Mouse (Mus musculus): Measurements from ENCODE around the gene Dao.

Dao gene

DNA sequence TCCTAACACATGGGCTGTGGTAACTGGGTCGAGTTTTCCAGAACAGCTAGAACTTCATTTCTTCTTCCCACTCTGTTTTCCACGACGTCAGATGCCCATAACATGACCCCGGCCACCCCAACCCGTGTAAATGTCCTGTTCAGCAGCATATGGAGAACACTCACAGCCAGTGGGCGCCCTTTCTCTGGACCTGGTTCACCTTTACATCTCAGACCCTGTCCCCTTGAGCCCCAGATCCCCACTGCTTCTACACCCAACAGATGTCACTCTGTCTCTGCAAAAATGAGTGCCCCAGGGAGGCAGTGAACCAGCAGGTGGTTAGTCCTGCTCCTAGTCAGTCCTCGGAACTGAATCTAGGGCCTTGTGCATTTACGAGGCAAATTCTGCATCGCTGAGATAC lies 64.5 kb downstream of the Dao start:
- DNase-seq (ENCODE audit: extremely low spot score, low spot score) = no peak

DNA sequence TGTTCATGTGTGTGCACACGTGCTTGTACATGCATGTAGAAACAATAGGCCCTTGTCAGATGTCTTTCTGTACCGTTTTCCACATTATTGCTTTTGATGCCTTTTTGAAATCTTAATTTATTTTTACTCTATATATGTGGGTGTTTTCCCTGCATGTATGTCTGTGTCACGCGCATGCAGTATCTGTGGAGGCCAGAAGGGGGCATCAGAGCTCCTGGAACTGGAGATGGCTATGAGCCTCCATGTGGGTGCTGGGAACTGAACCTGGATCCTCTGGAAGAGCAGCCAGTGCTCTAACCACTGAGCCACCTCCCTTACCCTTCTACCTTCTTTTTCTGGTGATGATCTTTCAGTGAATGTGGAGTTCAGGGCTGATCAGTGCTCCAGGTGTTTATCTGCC lies 67.4 kb downstream of the Dao start:
- DNase-seq (ENCODE audit: extremely low spot score, low spot score) = no peak

DNA sequence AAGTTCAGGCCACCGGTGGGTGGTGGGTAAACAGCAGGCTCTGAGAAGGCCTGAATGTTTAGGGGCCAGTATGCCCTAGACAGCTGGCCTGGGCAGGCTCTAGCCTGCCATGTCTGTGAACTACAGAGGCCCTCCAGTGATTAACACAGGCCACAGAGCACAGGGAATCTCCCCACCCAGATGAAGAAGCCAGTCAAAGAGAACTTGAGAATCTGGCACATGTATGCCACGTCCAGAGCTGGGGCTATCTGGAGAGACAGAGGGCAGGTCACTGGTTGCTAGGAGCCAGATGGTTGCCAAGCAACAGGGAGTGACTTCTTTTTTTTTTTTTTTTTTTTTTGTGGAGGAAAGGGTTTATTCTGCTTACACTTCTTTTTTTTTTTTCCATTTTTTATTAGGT lies 68.8 kb downstream of the Dao start:
- peak; percentile 44 for DNase-seq (ENCODE audit: extremely low spot score, low spot score)
